Mouse (Mus musculus) erythroblast, embryonic 14.5 days (primary cell): Measurements from ENCODE around the gene Syne1.

Source experiments
- GATA1 ChIP-seq: IDR thresholded peaks from 2 replicates; pipeline ENCODE4 v1.6.1; 2012; ENCODE audit warnings: low read length, inconsistent platforms, mixed read lengths
- TAL1 ChIP-seq: IDR thresholded peaks from 3 replicates; pipeline ENCODE4 v1.6.1; 2012; ENCODE audit warnings: low read length, inconsistent platforms, mixed read lengths

- TF ChIP-seq TAL1 (no peak), GATA1 (no peak)
Observed at GRCm38 (mm10) chr10:5593464-5593863, 42.2 kb upstream of the Syne1 start, which contains the start of gene Myct1.
